Mouse (Mus musculus) cortical plate, adult 2 months (tissue): ENCODE results near the gene Exosc7.

Experiments used
- CTCF ChIP-seq: fragments of 200-500 bp; IDR thresholded peaks from 2 replicates; pipeline ENCODE4 v1.5.1; 2011; ENCODE audit warnings: mild to moderate bottlenecking, control low read depth, low read length; ENCODE audit not compliant: insufficient read depth; ENCODE audit errors: extremely low read depth
- POLR2A ChIP-seq: fragments of 200-500 bp; IDR thresholded peaks from 2 replicates; pipeline ENCODE4 v1.6.1; 2011; ENCODE audit warnings: mild to moderate bottlenecking, low read length, control low read depth; ENCODE audit not compliant: insufficient read depth; ENCODE audit errors: extremely low read depth

DNA sequence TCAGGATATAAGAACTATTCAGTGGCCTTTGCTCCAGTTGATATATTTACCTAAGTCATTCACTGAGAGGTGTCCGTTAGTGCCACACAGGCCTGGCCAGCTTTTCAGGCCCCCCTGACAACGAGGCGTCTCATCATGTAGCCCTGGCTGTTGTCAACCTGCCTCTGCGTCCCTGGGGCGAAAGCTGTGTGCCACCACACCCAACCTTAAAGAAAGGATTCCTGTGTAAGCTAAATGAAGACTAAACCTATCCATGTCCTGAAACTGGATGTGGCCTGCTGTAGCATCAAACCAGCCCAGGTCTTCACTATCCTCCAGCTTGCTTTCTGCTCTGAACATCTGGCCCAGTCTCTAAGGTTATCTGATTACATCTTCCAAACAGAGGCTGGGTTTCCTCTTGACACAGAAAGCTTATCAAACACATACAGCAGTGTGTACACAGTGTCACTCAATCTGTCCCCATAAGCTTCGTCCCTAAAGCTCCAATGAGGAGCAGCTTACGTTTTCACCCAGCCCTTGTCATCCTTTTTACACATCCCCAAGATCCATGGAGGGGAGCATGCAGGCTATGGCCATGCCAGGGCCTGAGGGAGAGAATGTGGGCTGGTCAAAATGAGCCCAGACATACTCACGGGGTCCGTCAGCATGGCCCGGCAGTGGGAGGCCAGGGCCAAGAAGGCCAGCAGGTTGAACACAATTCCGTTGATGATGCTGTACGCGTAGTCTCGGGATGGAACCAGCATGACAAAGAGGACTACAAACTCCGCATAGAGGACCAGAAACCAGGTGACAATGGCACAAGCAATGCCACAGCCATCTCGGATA lies 13.2 kb upstream of the Exosc7 start:
- TF ChIP-seq CTCF (no peak), POLR2A (no peak)
